Mouse (Mus musculus): ENCODE results near the gene Pknox2. TPM values are rescaled to one million over a fixed set of nuclear protein-coding genes. Genes with fewer than 3 reads are reported as not detected.

Gene Pknox2
- polyA plus RNA-seq, 1 experiment: 1.8 TPM

- WGBS: 58% methylated on average over 3 of the region's 3 CpGs
- DNase-seq (ENCODE audit: low read depth, low spot score): no peak
Measured at GRCm38 (mm10) chr9:36963512-36963911, 183.7 kb downstream of the Pknox2 start.

GRCm38 (mm10) chr9:36961874-36962273 lies 185.3 kb downstream of the Pknox2 start:
- 66% methylated on average over 1 of the region's 1 CpGs for WGBS
- DNase-seq (ENCODE audit: low read depth, low spot score): no peak

- no peak for DNase-seq (ENCODE audit: low read depth, low spot score)
- 84% methylated on average over 5 of the region's 5 CpGs for WGBS
Measured at GRCm38 (mm10) chr9:36961153-36961552, 186.1 kb downstream of the Pknox2 start.

- 58% methylated on average over 2 of the region's 2 CpGs for whole genome bisulfite sequencing
- no peak for DNase-seq (ENCODE audit: low read depth, low spot score)
Measured at GRCm38 (mm10) chr9:36951133-36951484, 196.1 kb downstream of the Pknox2 start.

- DNase-seq (ENCODE audit: low read depth, low spot score): no peak
- WGBS: 46% methylated on average over 14 of the region's 14 CpGs
Measured at GRCm38 (mm10) chr9:36950271-36951132, 196.7 kb downstream of the Pknox2 start.

- WGBS: 84% methylated on average over 5 of the region's 5 CpGs
- DNase-seq (ENCODE audit: low read depth, low spot score): no peak
Measured at GRCm38 (mm10) chr9:36948181-36948580, 199.0 kb downstream of the Pknox2 start.

- WGBS: 77% methylated on average over 5 of the region's 5 CpGs
- DNase-seq (ENCODE audit: low read depth, low spot score): no peak
Measured at GRCm38 (mm10) chr9:36947056-36947694, 200.0 kb downstream of the Pknox2 start.

GRCm38 (mm10) chr9:36944843-36945242 lies 202.4 kb downstream of the Pknox2 start:
- WGBS: 70% methylated on average over 7 of the region's 7 CpGs
- DNase-seq (ENCODE audit: low read depth, low spot score): no peak

- WGBS: 70% methylated on average over 2 of the region's 2 CpGs
- DNase-seq (ENCODE audit: low read depth, low spot score): no peak
Measured at GRCm38 (mm10) chr9:36942561-36942960, 204.6 kb downstream of the Pknox2 start.

GRCm38 (mm10) chr9:36942131-36942530 lies 205.1 kb downstream of the Pknox2 start:
- no peak for DNase-seq (ENCODE audit: low read depth, low spot score)
- WGBS: 57% methylated on average over 4 of the region's 4 CpGs

GRCm38 (mm10) chr9:36941565-36941964 lies 205.6 kb downstream of the Pknox2 start:
- WGBS: 31% methylated on average over 5 of the region's 5 CpGs

GRCm38 (mm10) chr9:36938601-36939078 lies 208.6 kb downstream of the Pknox2 start:
- WGBS: 59% methylated on average over 8 of the region's 8 CpGs
- no peak for DNase-seq (ENCODE audit: low read depth, low spot score)

More at GRCm38 (mm10) chr9:36941565-36941964, 205.6 kb downstream of the Pknox2 start:
- no peak for DNase-seq (ENCODE audit: low read depth, low spot score)

- 41% methylated on average over 16 of the region's 16 CpGs for WGBS
- DNase-seq (ENCODE audit: low read depth, low spot score): peak; percentile 24
Measured at GRCm38 (mm10) chr9:36933813-36934493, 213.3 kb downstream of the Pknox2 start.

GRCm38 (mm10) chr9:36932950-36933812 lies 214.0 kb downstream of the Pknox2 start:
- DNase-seq (ENCODE audit: low read depth, low spot score): no peak
- 44% methylated on average over 12 of the region's 12 CpGs for WGBS

- DNase-seq (ENCODE audit: low read depth, low spot score): no peak
- WGBS: 79% methylated on average over 4 of the region's 4 CpGs
Measured at GRCm38 (mm10) chr9:36931657-36932056, 215.6 kb downstream of the Pknox2 start.

- DNase-seq (ENCODE audit: low read depth, low spot score): no peak
- WGBS: 80% methylated on average over 5 of the region's 5 CpGs
Measured at GRCm38 (mm10) chr9:36923753-36924152, 223.5 kb downstream of the Pknox2 start.

- no peak for DNase-seq (ENCODE audit: low read depth, low spot score)
- 71% methylated on average over 13 of the region's 13 CpGs for WGBS
Measured at GRCm38 (mm10) chr9:36921718-36922415, 225.3 kb downstream of the Pknox2 start.

- no peak for DNase-seq (ENCODE audit: low read depth, low spot score)
- WGBS: 57% methylated on average over 4 of the region's 4 CpGs
Measured at GRCm38 (mm10) chr9:36919472-36919871, 227.7 kb downstream of the Pknox2 start.

GRCm38 (mm10) chr9:36918582-36918981 lies 228.6 kb downstream of the Pknox2 start:
- no peak for DNase-seq (ENCODE audit: low read depth, low spot score)
- WGBS: 42% methylated on average over 3 of the region's 3 CpGs

All from large intestine, adult 2 months (tissue).